Mouse (Mus musculus) common myeloid progenitor, adult 5-6 weeks (primary cell): Measurements from ENCODE around the gene Rarb. TPM values are rescaled to one million over a fixed set of nuclear protein-coding genes. Genes with fewer than 3 reads are reported as not detected.

Experiments used
- ATAC-seq: replicated peaks from 2 replicates; pipeline ENCODE4 v1.8.0; 2016; ENCODE audit warnings: low read depth, mild to moderate bottlenecking, moderate TSS enrichment, inconsistent platforms; ENCODE audit not compliant: poor library complexity, severe bottlenecking
- total RNA-seq: library from RNA; stranded (forward); fragments of 200-1000, 187-1606 nt; gene quantifications from 2 replicates; pipeline ENCODE4 v1.2.3, GENCODE M21; 2017

Rarb gene
- total RNA-seq, 1 experiment from 2014 or later = not detected

DNA sequence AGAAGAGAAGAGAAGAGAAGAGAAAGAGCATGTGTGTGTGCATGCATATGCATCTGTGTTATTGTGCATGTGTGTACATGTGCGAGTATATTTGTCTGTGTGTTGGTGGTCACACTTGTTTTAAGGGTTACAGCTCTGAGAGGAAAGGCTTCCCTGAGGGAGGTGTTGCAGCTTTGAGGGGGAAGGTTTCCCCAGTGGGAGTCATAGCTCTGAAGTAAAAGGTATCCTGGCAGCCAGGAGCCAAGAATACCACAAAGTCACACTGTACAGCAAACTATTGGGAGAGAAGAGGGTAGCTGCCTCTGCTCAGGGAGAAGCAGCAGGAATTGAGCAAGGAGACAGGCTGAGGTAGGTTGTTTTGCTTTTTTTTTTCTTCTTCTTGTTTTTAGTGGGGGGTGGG, 81.2 kb downstream of the Rarb start:
- ATAC-seq = no peak

DNA sequence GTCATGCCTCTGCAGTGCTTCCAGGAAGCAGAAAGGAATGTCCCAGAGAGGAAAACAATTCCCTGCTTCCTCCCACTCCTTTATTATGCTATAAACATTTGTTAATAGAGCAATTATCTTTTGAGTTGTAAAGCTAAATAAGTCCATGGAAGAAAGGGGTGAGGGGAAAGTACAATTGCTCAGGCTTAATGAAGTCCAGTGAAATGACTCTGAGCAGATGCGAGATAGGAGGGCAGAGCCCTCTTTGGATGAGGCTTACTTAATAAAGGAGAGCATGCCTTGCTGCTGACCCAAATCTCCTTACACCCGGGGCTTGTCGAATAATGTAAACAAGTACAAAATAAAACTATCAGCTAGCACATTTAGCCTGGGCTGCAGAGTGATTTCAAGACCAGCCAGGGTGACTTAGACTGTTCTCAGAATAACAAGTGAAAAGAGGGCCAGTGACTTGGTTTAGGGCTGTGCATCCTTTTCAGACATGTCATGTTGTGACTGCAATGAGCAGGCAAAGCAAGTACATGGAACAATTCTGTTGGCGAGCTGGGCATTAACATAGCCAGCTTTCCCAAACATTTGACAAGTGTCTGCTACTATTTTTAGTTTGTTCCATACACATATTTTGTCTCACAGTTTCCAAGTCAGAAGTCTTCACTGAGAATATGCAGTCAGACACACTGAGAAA, 83.5 kb downstream of the Rarb start:
- no peak for ATAC-seq

DNA sequence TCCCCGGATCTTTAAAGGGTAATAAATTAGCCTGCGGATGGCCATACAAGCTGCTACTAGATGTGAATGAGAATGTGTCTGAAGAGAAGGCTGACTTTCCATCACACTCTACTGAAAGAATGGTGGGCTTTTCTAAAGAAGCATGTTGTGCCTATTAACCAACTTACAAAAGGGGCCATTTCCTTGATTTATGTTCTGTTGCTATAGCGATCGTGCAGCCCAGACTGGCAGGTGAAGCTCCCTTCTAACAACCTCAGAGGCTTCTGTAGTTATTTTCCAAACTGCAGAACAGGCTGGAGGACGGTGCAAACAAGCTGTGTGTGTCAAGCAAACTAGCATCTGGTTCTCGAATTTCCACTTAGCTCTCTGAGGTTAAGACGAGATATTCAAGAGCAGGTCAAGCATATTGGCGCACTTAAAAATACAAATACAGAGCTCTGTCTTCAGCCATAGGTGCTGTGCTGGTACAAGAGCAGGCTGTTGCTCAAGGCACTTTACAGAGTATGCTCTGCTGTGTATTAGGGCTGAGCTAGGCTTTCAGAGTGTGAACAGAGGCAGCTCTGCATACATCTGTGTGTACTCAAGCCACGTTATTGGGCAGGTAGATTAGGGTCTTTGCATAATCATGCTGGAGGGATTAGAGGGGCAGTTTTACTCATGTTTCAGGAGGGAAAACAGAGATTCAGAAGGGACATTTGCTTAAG, 85.2 kb downstream of the Rarb start:
- no peak for ATAC-seq

DNA sequence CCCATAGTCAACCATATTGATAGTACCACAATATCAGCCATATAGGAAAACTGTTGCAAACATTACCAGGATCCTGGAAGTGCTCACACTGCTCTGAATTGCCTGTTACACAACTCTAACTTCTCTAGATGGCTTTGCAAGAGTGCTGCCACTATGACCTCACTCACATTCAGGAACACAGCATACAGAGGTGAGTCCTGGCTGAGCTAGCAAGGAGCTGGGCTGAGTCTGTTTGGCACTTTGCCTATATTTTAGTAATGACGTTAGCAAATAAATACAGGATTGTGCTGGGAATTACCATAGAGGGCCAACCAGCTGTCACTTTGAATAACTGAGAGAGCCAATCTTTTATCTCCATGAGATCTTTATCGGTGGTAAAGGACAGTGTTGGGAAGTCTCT, 86.9 kb downstream of the Rarb start:
- no peak for ATAC-seq

DNA sequence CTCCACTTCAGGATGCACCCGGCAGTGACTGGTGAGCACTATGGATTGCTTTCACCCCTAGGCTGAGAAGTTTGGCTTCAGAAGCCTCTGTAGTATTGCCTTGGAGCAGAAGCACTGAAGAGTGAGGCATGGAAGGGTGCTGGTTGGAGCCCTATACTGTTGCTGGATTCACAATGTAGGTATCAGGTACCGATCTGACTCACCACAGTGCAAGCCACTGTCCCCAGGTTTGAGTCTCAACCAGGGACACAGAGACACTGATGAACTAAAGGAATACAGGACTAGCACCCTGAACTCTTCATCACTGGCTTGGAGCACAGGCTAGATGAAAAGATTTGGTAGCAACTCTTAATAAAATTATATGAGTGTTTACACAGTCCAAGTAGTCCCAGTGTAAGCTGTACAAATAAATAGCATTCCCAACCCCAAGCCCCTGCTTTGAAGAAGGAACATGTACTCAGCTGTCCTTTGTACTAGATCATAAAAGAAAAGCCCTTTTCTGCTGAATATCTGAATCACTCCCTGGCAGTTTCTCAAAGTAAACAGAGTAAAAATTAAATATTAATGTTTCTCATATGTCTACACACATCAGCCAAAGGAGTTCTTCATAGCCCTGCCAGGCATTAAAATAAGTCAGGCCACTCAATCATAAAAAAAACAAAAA, 90.6 kb downstream of the Rarb start:
- no peak for ATAC-seq

DNA sequence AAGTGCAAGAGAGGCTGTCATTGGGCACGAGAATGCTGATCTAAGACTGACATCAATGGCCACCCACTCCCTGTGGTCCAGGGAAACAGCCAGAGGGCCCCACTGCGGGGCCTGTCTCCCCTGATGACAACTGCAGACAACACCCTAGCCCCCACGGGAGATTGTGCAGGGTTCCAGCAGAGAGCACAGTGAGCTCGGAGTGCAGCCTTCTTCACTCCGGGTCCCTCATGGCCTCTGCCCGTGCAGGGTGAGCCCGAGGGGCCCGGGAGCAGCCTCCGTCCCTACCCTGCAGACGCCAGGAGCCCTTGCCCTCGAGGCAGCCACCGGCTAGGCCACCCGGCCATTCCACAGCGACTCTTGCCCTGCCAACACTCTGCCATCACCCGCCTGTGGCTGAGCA, 95.0 kb downstream of the Rarb start:
- ATAC-seq = no peak

DNA sequence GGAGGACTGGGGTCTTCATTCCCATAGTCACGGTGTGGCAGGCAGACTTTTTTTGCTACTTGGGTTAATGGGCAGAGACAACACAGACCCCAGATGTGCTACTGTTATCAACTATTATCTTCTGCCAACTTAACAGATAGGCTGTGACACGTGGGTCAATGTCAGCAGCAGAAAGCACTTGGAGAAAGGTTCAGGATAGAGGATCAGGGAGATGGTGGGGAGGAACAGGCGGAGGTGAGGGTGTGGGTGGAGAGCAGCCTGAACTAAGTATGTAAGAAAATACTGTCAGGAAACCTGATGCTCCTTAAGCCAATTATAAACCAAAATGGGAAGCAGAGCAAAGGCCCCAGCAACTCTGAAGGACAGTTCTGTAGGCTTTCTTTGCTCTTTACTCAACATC, 101.1 kb downstream of the Rarb start:
- no peak for ATAC-seq

DNA sequence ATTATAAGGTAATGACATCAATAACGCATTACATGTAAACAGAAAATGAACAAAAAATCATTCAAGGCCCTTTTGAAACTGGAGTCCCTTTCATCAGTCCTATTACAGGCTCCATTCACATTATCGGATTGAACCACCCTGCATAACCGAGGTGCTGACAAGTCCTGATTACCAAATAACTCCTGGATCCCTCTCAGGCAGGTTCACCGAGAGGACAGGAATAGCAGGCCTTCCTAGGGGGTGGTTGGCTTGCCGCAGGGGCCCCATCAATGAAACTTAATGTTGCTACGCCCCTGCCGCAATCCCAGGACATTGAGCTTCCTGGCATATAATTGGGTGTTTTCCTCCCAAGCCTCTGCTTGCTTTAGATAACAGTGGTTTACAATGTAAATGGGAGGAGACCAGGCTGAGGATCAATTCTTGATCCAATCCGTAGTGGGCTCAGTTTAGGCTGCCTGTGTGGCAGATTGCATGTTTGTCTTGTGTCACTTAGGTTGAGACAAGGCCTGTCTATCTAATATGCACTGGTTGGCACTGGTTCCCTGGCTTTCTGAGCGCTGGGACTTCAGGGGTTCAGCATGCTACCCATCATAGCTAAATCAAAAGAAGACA, 104.5 kb downstream of the Rarb start:
- no peak for ATAC-seq

DNA sequence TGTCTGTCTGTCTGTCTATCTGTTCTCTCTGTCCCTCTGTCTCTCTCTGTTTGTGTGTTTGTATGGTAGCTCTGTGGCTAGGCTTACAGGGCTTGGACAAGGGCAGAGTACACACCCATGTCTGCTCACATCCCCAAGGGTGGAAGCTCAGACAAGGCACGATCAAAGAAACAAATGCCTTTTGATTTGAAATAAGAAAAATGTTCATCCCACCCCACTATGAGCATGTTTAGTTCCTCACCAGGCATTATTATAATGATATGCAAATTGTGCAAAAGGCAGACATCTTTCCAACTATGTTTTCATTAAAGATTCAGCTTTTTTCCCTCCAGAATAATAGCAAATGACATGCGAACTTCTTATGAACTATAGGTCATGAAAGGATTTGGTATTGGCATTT, 105.2 kb downstream of the Rarb start:
- no peak for ATAC-seq

DNA sequence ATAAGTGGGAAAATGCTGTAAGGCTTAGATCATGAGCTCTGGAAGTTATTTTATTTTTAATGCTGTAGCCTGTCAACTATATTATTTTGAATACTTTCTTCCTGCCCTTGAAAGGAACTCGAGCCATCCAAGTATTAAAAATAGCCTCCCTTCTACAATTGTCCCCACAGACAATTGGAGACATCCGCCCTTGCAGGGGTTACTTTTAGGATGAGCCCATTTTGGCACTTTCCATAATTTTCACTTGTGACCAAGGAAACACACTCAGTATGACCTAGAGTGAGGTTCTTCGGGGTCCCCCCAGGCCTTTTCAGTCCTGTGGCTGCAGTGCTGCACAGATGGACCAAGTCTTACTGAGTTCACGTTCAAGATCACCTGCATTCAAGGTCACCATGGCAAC, 119.7 kb downstream of the Rarb start:
- ATAC-seq = no peak

DNA sequence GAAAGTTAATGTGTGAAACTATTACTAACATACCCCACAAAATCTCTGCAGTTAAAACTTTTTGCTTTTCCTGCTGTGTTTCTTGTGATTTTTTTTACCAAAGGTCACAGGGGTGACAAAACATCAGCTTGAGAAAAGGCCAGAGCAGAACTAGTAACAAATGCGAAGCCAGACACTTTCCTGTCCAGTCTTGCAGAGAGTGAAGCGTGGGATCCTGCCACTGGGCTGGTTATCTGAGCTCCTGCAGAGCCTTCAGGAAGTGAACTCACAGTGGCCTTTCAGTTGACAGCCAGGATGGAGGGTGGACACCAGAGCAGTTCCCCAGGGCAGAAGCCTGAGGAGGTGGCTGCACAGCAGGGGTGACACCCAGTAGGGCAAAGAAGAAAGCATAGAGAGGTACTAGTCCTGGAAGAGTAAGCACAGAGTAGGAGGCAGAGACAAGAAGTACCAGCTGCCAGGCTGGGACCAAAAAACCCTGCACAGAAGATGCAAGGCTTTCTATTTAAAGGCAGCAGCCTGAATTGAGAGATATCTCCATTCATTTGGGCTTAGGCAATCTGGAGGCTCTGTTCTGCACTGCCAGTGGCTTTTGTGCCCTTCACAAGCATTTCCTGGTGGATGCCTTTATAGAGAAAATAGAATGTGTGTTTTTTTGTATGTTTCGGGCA, 123.4 kb downstream of the Rarb start:
- no peak for ATAC-seq

DNA sequence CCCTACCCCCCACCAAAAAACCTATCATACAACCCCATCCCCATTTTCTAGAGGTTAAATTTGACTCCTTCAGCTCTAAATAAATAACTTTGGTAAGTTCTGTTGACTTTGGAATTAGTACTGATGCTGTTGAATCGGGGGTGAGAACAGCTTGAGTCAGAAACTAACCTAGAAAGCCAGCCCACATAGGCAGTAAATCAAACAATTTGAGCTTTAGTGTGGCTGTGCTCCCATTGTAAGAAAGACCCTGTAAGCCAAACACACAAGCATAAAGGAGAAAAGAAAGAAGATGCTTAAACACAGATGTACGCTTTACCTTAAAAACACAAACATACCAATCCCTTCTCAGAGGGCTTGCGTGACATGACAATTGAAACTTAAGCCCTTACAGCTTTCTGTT, 140.6 kb downstream of the Rarb start:
- no peak for ATAC-seq

DNA sequence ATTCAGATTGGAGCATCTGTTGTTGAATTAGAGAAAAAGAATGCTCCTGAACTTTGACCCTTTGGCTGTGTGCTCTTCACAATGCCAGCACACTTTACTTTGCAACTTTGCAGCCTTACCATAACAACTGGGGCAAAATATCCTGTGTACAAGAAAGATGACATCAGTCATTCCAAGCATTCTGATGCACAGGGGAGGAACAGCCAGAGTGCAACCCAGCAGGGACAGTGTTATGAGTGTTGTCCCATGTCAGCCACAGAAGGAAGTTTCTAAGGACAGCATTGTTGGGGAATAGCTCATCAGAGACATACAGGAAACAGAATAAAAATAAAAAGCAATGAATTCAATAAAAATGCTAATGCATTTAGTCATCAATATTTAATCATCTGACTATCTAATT, 141.9 kb downstream of the Rarb start:
- no peak for ATAC-seq

DNA sequence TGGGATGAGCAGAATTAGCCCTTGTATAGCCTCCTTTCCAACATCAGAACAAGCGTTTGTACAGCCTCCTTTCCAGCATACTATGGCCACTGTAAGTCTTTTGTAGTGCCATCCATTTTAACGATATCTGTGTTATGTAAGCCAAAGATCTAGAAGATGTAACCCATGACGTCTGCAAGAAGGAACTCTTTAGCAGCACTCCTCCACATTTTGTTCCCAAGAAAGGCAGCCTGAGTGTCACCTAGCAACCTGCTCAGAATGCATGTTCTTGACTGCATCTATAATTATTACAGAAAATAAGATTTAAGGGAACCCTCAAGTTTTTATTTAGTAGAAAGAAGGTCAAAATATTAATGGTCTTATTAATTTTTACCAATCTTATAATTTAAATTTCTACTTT, 148.4 kb downstream of the Rarb start:
- no peak for ATAC-seq

DNA sequence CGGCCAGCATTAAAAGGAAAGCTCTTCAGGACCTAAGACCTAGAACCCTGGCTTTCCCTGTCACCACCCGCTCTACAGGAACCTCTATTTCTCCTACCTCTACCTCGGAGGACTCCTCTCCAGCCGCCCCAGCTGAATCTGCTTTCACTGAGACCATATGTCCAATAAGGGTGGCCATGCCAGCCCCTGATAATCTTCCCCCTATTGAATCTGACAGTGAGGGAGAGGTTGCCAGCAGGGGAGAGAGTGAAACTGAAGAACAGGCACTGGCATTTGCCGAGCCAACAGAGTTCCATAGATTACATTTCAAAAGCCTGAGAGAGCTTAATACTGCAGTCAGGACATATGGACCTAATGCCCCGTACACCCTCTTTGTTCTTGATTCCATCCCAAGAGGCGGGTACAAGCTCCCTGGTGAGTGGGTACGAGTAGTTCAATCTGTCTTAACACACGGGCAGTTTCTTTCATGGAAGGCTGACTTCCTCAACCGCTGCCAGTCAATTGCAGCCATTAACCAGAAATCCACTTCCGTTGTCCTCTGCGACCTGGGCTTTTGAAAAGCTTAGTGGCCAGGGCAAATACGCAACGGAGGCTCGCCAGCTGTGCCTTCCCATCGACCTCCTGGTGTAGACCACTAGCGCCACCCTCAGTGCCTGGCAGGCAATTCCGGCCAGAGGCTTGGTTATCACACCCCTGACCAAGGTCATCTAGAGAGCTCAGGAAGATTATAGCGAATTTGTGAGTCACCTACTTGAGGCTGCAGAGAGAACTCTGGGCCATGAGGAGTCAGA, 179.6 kb downstream of the Rarb start:
- ATAC-seq = no peak

DNA sequence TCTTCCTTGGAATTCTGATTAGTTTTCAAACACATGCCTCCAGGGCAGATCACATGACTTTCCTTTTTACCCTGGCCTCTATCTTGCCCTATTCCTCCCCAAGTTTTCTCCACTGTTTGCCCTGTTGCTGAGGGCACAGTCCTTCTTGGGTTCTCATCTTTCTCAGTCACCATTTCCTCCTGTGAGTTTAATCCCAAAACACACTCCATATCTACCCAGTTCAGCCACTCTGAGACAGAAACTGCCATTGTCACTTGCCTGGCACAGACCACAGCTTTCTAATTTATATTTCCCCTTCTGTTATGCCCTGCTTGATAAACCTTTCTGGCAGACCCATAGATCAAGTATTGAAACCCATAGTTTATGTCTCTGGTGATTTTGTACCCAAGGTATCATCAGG, 205.0 kb downstream of the Rarb start:
- ATAC-seq = peak; percentile 97

DNA sequence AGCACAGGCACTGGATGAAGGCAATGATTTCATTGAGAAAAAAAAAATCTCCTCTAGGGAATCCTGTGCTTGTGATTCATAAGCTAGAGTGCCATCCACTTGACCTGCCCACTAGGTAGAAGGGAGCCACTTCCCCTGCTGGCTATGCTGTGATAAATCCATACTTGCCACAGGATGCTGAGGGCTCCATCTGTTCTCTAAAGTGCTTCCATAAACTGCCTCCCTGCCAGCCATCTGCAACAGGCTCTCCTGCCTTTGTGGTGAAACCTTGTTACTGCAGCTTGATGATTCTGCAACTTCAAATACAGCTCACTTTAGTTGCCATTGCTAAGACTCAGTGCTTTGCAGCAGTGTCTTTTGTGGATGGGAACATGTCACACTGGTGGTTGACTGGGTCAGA, 213.5 kb downstream of the Rarb start:
- ATAC-seq = peak; percentile 81

DNA sequence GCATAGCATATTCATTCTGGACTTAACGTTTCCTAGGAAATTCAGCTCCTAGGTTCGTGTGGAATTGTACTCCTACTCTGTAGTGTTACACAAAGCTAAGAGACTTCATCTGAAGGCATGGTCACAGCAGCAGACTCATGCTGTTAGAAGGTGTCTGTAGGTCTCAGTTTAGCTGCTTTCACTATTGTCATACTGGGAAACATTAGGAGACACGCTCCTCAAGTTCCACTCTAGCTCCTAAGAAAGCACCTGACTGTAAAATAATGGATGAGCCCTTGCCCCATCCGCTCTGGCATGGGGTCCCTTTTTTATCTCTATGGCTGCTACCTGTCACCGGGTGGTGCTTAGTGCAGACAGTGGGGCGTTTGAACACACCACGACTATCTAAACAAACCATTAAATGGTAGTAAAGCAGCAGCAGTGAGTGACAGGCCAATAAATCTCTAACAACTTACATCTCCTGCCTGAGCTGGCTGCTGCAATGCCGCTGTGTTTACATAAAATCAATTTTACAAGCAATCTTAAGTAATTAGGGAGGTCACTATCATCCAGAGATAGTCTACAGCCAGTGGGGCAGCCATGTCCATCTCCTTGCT, 214.4 kb downstream of the Rarb start:
- ATAC-seq = 0 out of 2 replicates have a peak, but pooled peaks have one; percentile 26

DNA sequence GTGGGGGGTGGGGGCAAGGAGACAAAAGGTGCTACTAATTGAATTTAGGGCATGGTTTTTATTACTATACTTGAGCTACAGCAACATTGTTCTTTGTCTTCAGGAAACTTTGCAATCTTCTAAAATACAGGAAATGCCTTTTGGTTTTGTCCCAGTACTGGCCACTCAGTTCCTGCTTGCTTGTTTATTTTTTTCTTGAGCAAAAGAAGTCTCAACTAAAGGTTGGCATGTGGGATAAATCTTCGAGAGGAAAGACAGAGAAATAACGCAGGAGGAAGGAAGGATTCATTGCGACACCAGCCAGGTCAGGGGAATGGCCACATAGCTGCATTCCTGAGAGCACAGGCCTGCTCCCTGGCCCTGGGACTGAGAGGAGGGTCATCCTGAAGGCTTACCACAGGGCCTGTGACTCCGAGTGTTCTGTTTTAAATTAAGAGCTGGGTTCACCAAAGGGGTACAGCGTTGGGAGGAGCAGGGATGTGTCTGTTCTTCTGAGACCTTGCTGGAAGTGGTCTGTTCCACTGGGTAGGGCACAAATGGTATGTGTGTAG, 215.8 kb downstream of the Rarb start:
- ATAC-seq = peak; percentile 10; the same call in 1 of the 2 replicates
